Mouse (Mus musculus) myocyte (in vitro differentiated cells): ENCODE measurements around the gene Rnf43.

Experiments
- CEBPB ChIP-seq: IDR thresholded peaks from 2 replicates; pipeline ENCODE4 v1.6.1; 2011; ENCODE audit warnings: mild to moderate bottlenecking, moderate library complexity; ENCODE audit not compliant: poor library complexity, insufficient read depth, severe bottlenecking
- E2F4 ChIP-seq: IDR thresholded peaks from one replicate; pipeline ENCODE4 v1.6.1; 2011; ENCODE audit warnings: mild to moderate bottlenecking, control low read depth, moderate library complexity; ENCODE audit not compliant: insufficient read depth
- MAX ChIP-seq: IDR thresholded peaks from one replicate; pipeline ENCODE4 v1.6.1; 2011; ENCODE audit warnings: low read depth, mild to moderate bottlenecking, control low read depth
- MYOD1 ChIP-seq, 3 experiments: IDR thresholded peaks; one replicate each; pipeline ENCODE4 v1.6.1; 2011; ENCODE audit warnings: control low read depth in 2 of 3, low read depth in 2 of 3, mild to moderate bottlenecking in 2 of 3, moderate library complexity in 1 of 3; ENCODE audit not compliant: insufficient read length in 2 of 3, control insufficient read depth in 1 of 3
- POLR2A ChIP-seq: IDR thresholded peaks from one replicate; pipeline ENCODE4 v1.6.1; 2011; ENCODE audit warnings: low read depth, mild to moderate bottlenecking, control low read depth, moderate library complexity; ENCODE audit not compliant: insufficient read length
- POLR2AphosphoS2 ChIP-seq: IDR thresholded peaks from one replicate; pipeline ENCODE4 v1.6.1; 2011; ENCODE audit warnings: low read depth, control low read depth; ENCODE audit not compliant: insufficient read length
- SRF ChIP-seq: IDR thresholded peaks from one replicate; pipeline ENCODE4 v1.6.1; 2011; ENCODE audit warnings: low read depth; ENCODE audit not compliant: control insufficient read depth, insufficient read length
- TCF3 ChIP-seq: IDR thresholded peaks from one replicate; pipeline ENCODE4 v1.6.1; 2011; ENCODE audit warnings: low read depth, control low read depth; ENCODE audit not compliant: insufficient read length
- USF1 ChIP-seq: IDR thresholded peaks from one replicate; pipeline ENCODE4 v1.6.1; 2011; ENCODE audit warnings: low read depth, mild to moderate bottlenecking, control low read depth, moderate library complexity

DNA sequence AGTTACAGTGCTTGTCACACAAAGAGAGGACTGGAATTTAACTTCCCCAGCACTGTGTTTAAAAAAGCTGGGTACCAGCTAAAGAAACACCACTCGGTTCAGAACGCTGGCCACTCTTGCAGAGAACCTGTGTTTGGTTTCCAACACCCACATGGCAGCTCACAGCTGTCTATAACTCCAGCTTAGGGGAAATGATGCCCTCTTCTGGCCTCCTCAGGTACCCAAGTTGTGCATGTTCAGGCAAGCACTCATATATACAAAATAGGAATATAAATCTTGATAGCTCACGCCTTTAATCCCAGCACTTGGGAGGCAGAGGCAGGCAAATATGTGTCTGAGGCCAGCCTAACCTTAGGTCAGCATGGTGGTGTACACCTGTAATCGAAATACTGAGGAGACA lies 53.5 kb downstream of the Rnf43 start:
- TF ChIP-seq POLR2A (no peak), MYOD1 (IDR thresholded peaks at IDR 0.05; ENCODE audit: control insufficient read depth in 1 of 3, insufficient read length in 2 of 3, low read depth in 2 of 3) (no peak), CEBPB (no peak), TCF3 (no peak), SRF (no peak), POLR2AphosphoS2 (no peak), USF1 (no peak), E2F4 (no peak), MAX (no peak)
